Mouse (Mus musculus) MEL (cell line): ENCODE measurements around the gene Hoxa5. TPM values are rescaled to one million over a fixed set of nuclear protein-coding genes. Genes with fewer than 3 reads are reported as not detected.

ENCODE experiments used
- DNase-seq: peaks from one replicate; pipeline ENCODE4 v3.0.0; 2011; ENCODE audit warnings: low read depth, low spot score
- H3K27ac ChIP-seq: 2 replicates; pipeline ENCODE4 v1.5.1; 2012; ENCODE audit warnings: low read depth, mild to moderate bottlenecking, control low read depth, low read length, moderate library complexity; ENCODE audit not compliant: control insufficient read depth
- H3K27me3 ChIP-seq, 2 experiments: fragments of 150-350 bp in 1 of 2; sonication (generic) in 1 of 2; 2 replicates each; pipeline ENCODE4 v1.6.1; 2012; ENCODE audit warnings: low read length in 2 of 2, mild to moderate bottlenecking in 2 of 2, improper control_type of control experiment in 1 of 2, moderate library complexity in 1 of 2; ENCODE audit not compliant: insufficient read depth in 2 of 2, control insufficient read depth in 1 of 2
- H3K36me3 ChIP-seq, 2 experiments: 2 replicates each; pipeline ENCODE4 v1.6.1; 2012 to 2014; ENCODE audit warnings: low read length in 2 of 2, improper control_type of control experiment in 1 of 2, inconsistent platforms in 1 of 2, mild to moderate bottlenecking in 1 of 2; ENCODE audit not compliant: insufficient read depth in 2 of 2, control insufficient read depth in 1 of 2
- H3K4me1 ChIP-seq, 2 experiments: fragments of 150-350 bp in 1 of 2; sonication (generic) in 1 of 2; 2 replicates each; pipeline ENCODE4 v1.6.1; 2012; ENCODE audit warnings: low read length in 2 of 2, improper control_type of control experiment in 1 of 2, mild to moderate bottlenecking in 1 of 2; ENCODE audit not compliant: insufficient read depth in 2 of 2, control insufficient read depth in 1 of 2
- H3K4me3 ChIP-seq, 2 experiments: fragments of 150-350 bp in 1 of 2; sonication (generic) in 1 of 2; 2 replicates each; pipeline ENCODE4 v1.5.1; 2012; ENCODE audit warnings: low read depth in 2 of 2, low read length in 2 of 2, mild to moderate bottlenecking in 2 of 2, moderate library complexity in 2 of 2, control low read depth in 1 of 2, improper control_type of control experiment in 1 of 2; ENCODE audit not compliant: control insufficient read depth in 1 of 2, insufficient read depth in 1 of 2
- H3K79me2 ChIP-seq: 2 replicates; pipeline ENCODE4 v1.6.1; 2012; ENCODE audit warnings: mild to moderate bottlenecking, low read length, moderate library complexity; ENCODE audit not compliant: control insufficient read depth, poor library complexity, insufficient read depth
- H3K9ac ChIP-seq: 2 replicates; pipeline ENCODE4 v1.6.1; 2012; ENCODE audit warnings: low read depth, mild to moderate bottlenecking, control low read depth, low read length, moderate library complexity; ENCODE audit not compliant: control insufficient read depth, poor library complexity, severe bottlenecking
- H3K9me3 ChIP-seq: fragments of 150-350 bp; sonication (generic); replicated peaks from 2 replicates; pipeline ENCODE4 v1.6.1; 2012; ENCODE audit warnings: mild to moderate bottlenecking, low read length, improper control_type of control experiment, moderate library complexity; ENCODE audit not compliant: insufficient read depth
- BHLHE40 ChIP-seq: IDR thresholded peaks from 2 replicates; pipeline ENCODE4 v1.6.1; 2012; ENCODE audit warnings: low read depth, mild to moderate bottlenecking, inconsistent platforms, low read length, improper control_type of control experiment, borderline replicate concordance
- CHD2 ChIP-seq: IDR thresholded peaks from 2 replicates; pipeline ENCODE4 v1.6.1; 2011; ENCODE audit warnings: low read length, improper control_type of control experiment
- CTCF ChIP-seq, 3 experiments: IDR thresholded peaks in 2 of 3; conservative IDR thresholded peaks in 1 of 3; 2 replicates each; pipeline ENCODE4 v1.5.1; 2011 to 2012; ENCODE audit warnings: low read length in 3 of 3, low read depth in 2 of 3, mild to moderate bottlenecking in 2 of 3, improper control_type of control experiment in 1 of 3, inconsistent platforms in 1 of 3, mixed read lengths in 1 of 3, moderate library complexity in 1 of 3; ENCODE audit not compliant: control insufficient read depth in 1 of 3, insufficient read depth in 1 of 3, poor library complexity in 1 of 3, severe bottlenecking in 1 of 3
- EP300 ChIP-seq, 2 experiments: IDR thresholded peaks; 2 replicates each; pipeline ENCODE4 v1.6.1; 2011; ENCODE audit warnings: improper control_type of control experiment in 2 of 2, low read length in 2 of 2, low read depth in 1 of 2, mild to moderate bottlenecking in 1 of 2
- ETS1 ChIP-seq: IDR thresholded peaks from 2 replicates; pipeline ENCODE4 v1.6.1; 2012; ENCODE audit warnings: low read depth, mild to moderate bottlenecking, inconsistent platforms, low read length, improper control_type of control experiment, moderate library complexity
- KAT2A ChIP-seq: conservative IDR thresholded peaks from 2 replicates; pipeline ENCODE4 v1.6.1; 2012; ENCODE audit warnings: low read depth, low read length, improper control_type of control experiment, inconsistent platforms
- MAZ ChIP-seq: IDR thresholded peaks from 2 replicates; pipeline ENCODE4 v1.6.1; 2012; ENCODE audit warnings: low read depth, mild to moderate bottlenecking, inconsistent platforms, low read length, improper control_type of control experiment
- MYC ChIP-seq: IDR thresholded peaks from 2 replicates; pipeline ENCODE4 v1.6.1; 2011; ENCODE audit warnings: low read depth, mild to moderate bottlenecking, low read length, improper control_type of control experiment, moderate library complexity
- NRF1 ChIP-seq: IDR thresholded peaks from 2 replicates; pipeline ENCODE4 v1.6.1; 2014; ENCODE audit warnings: low read depth, mild to moderate bottlenecking, inconsistent platforms, low read length, improper control_type of control experiment, moderate library complexity; ENCODE audit not compliant: poor library complexity, insufficient read depth, severe bottlenecking
- POLR2AphosphoS2 ChIP-seq: IDR thresholded peaks from 2 replicates; pipeline ENCODE4 v1.6.1; 2011; ENCODE audit warnings: low read length, improper control_type of control experiment
- POLR2AphosphoS5 ChIP-seq: IDR thresholded peaks from 2 replicates; pipeline ENCODE4 v1.6.1; 2012; ENCODE audit warnings: low read depth, borderline replicate concordance, mild to moderate bottlenecking, inconsistent platforms, low read length, moderate library complexity, mixed read lengths
- SMC3 ChIP-seq: IDR thresholded peaks from 2 replicates; pipeline ENCODE4 v1.6.1; 2011; ENCODE audit warnings: low read depth, low read length, improper control_type of control experiment
- TCF12 ChIP-seq: IDR thresholded peaks from 2 replicates; pipeline ENCODE4 v1.6.1; 2014; ENCODE audit warnings: low read depth, mild to moderate bottlenecking, inconsistent platforms, low read length, improper control_type of control experiment, moderate library complexity
- UBTF ChIP-seq: IDR thresholded peaks from 2 replicates; pipeline ENCODE4 v1.6.1; 2012; ENCODE audit warnings: low read depth, mild to moderate bottlenecking, inconsistent platforms, low read length, improper control_type of control experiment, moderate library complexity, borderline replicate concordance; ENCODE audit not compliant: insufficient read depth
- ZC3H11A ChIP-seq: IDR thresholded peaks from 2 replicates; pipeline ENCODE4 v1.6.1; 2012; ENCODE audit warnings: low read depth, mild to moderate bottlenecking, inconsistent platforms, low read length, improper control_type of control experiment
- ZKSCAN1 ChIP-seq: IDR thresholded peaks from 2 replicates; pipeline ENCODE4 v1.6.1; 2012; ENCODE audit warnings: low read depth, mild to moderate bottlenecking, inconsistent platforms, low read length, improper control_type of control experiment, moderate library complexity
- ZMIZ1 ChIP-seq: IDR thresholded peaks from 2 replicates; pipeline ENCODE4 v1.6.1; 2012; ENCODE audit warnings: low read depth, mild to moderate bottlenecking, inconsistent platforms, low read length, improper control_type of control experiment, moderate library complexity
- ZNF384 ChIP-seq: IDR thresholded peaks from 2 replicates; pipeline ENCODE4 v1.6.1; 2012; ENCODE audit warnings: low read depth, mild to moderate bottlenecking, inconsistent platforms, low read length, improper control_type of control experiment
- polyA plus RNA-seq, 2 experiments: library from polyadenylated mRNA; stranded (reverse) in 1 of 2; unstranded in 1 of 2; fragments of >175 nt in 1 of 2; fragments of >200 nt in 1 of 2; gene quantifications; 2 replicates each; pipeline versions ENCODE4 v1.2.1 to v1.2.4; 2012; ENCODE audit warnings: low replicate concordance in 2 of 2, low read depth in 1 of 2; ENCODE audit not compliant: insufficient read length in 2 of 2, insufficient read depth in 1 of 2, missing spikeins in 1 of 2
- total RNA-seq: library from RNA; depleted of rRNA; stranded (reverse); fragments of 300-350 nt; gene quantifications from 2 replicates; pipeline ENCODE4 v1.2.3, GENCODE M21; 2012

Hoxa5 gene
- total and polyA plus RNA-seq, 3 experiments, result not detected

GRCm38 (mm10) chr6:52252775-52253376, 48.5 kb upstream of the Hoxa5 start:
- Histone ChIP-seq H3K27ac (no peak overlapping the region), H3K9ac (no peak overlapping the region), H3K27me3 (no peaks in the 10 kb centered on the region), H3K36me3 (no peaks in the 10 kb centered on the region), H3K4me3 (no peak overlapping the region), H3K9me3 (no peaks in the 10 kb centered on the region), H3K4me1 (no peaks in the 10 kb centered on the region), H3K79me2 (no peaks in the 10 kb centered on the region)
- TF ChIP-seq POLR2AphosphoS2, result no peak
- TF ChIP-seq ETS1, result no peak
- TF ChIP-seq ZNF384, result no peak
- TF ChIP-seq MAZ, result no peak
- TF ChIP-seq ZC3H11A, result no peak
- no peak for TF ChIP-seq BHLHE40
- no peak for TF ChIP-seq KAT2A
- no peak for DNase-seq

GRCm38 (mm10) chr6:52252016-52252774, 47.8 kb upstream of the Hoxa5 start:
- no peak for TF ChIP-seq EP300 (IDR thresholded peaks at IDR 0.05; ENCODE audit: low read depth in 1 of 2, low read length in 2 of 2)
- H3K36me3 ChIP-seq, result no peaks in the 10 kb centered on the region
- H3K27me3 ChIP-seq, result no peaks in the 10 kb centered on the region
- no peaks in the 10 kb centered on the region for H3K4me1 ChIP-seq
- DNase-seq, result no peak
- H3K9me3 ChIP-seq, result no peaks in the 10 kb centered on the region
- no peak overlapping the region for H3K4me3 ChIP-seq
- no peak overlapping the region for H3K27ac ChIP-seq
- H3K9ac ChIP-seq, result no peak overlapping the region
- H3K79me2 ChIP-seq, result no peaks in the 10 kb centered on the region

GRCm38 (mm10) chr6:52251177-52251879, 46.9 kb upstream of the Hoxa5 start:
- Histone ChIP-seq H3K27ac (no peak overlapping the region), H3K9me3 (no peaks in the 10 kb centered on the region), H3K27me3 (no peaks in the 10 kb centered on the region), H3K79me2 (no peaks in the 10 kb centered on the region), H3K9ac (no peak overlapping the region), H3K36me3 (no peaks in the 10 kb centered on the region), H3K4me3 (no peak overlapping the region), H3K4me1 (no peaks in the 10 kb centered on the region)
- DNase-seq, result no peak
- TF ChIP-seq CHD2 (no peak), ZKSCAN1 (no peak), MAZ (no peak), UBTF (no peak), SMC3 (no peak), MYC (no peak), NRF1 (no peak), TCF12 (no peak), EP300 (IDR thresholded peaks at IDR 0.05; ENCODE audit: low read depth in 1 of 2, low read length in 2 of 2) (no peak), ZMIZ1 (no peak), CTCF (IDR thresholded peaks at IDR 0.05 in 2 of 3, conservative IDR thresholded peaks at IDR 0.05 in 1 of 3; ENCODE audit: control insufficient read depth in 1 of 3, insufficient read depth in 1 of 3, low read depth in 2 of 3, low read length in 3 of 3, poor library complexity in 1 of 3, severe bottlenecking in 1 of 3) (no peak), POLR2AphosphoS5 (no peak)
